Mouse (Mus musculus) embryonic facial prominence, embryonic 14.5 days (tissue): Measurements from ENCODE around the gene Ugt1a10. TPM values are rescaled to one million over a fixed set of nuclear protein-coding genes. Genes with fewer than 3 reads are reported as not detected.
A peak's percentile ranks its signal among the peaks of the same experiment; 100 is the strongest.

ENCODE experiments used
- ATAC-seq: fragments of 200-750 bp; cut with Nextera tagmentation; 2 replicates; pipeline ENCODE4 v1.8.0; 2017; ENCODE audit warnings: low read depth, moderate number of reproducible peaks, moderate TSS enrichment
- DNase-seq: peaks from one replicate; pipeline ENCODE4 v3.0.0-alpha.2; 2015; ENCODE audit warnings: low spot score
- H3K27ac ChIP-seq: fragments of 300-500 bp; sonication (generic); replicated peaks from 2 replicates; pipeline ENCODE4 v1.5.1; 2014; ENCODE audit warnings: low read depth, mild to moderate bottlenecking, low read length, moderate library complexity
- H3K27me3 ChIP-seq: fragments of 300-500 bp; sonication (generic); replicated peaks from 2 replicates; pipeline ENCODE4 v1.6.1; 2014; ENCODE audit warnings: low read length; ENCODE audit not compliant: control insufficient read depth, insufficient read depth
- H3K36me3 ChIP-seq: fragments of 300-500 bp; sonication (generic); 2 replicates; pipeline ENCODE4 v1.6.1; 2014; ENCODE audit warnings: low read length, mixed read lengths; ENCODE audit not compliant: control insufficient read depth, insufficient read depth
- H3K4me1 ChIP-seq: fragments of 300-500 bp; sonication (generic); 2 replicates; pipeline ENCODE4 v1.6.1; 2014; ENCODE audit warnings: antibody characterized with exemption, low read length; ENCODE audit not compliant: control insufficient read depth, insufficient read depth
- H3K4me2 ChIP-seq: fragments of 300-500 bp; sonication (generic); 2 replicates; pipeline ENCODE4 v1.6.1; 2014; ENCODE audit warnings: low read depth, mild to moderate bottlenecking, low read length, moderate library complexity, mixed read lengths
- H3K4me3 ChIP-seq: fragments of 300-500 bp; sonication (generic); 2 replicates; pipeline ENCODE4 v1.5.1; 2014; ENCODE audit warnings: low read depth, mild to moderate bottlenecking, low read length
- H3K9ac ChIP-seq: fragments of 300-500 bp; sonication (generic); 2 replicates; pipeline ENCODE4 v1.6.1; 2014; ENCODE audit warnings: low read depth, mild to moderate bottlenecking, low read length, moderate library complexity, mixed read lengths
- H3K9me3 ChIP-seq: fragments of 300-500 bp; sonication (generic); 2 replicates; pipeline ENCODE4 v1.6.1; 2016; ENCODE audit warnings: low read length; ENCODE audit not compliant: control insufficient read depth
- WGBS: fragments of 180-500 bp; shearing (Covaris S2); extraction: QIAGEN DNeasy Blood & Tissue Kit; methylation state at CpG from one replicate; pipeline ENCODE4 v1.1.7; 2014; 5-methylcytosine and 5-hydroxymethylcytosine counted together
- polyA plus RNA-seq: library from polyadenylated mRNA; unstranded; fragments of >200 nt; fragmentation: Nextera tagmentation; extraction: Ambion mirVana; gene quantifications from 2 replicates; pipeline ENCODE4 v1.2.1, GENCODE M21; 2014

Gene Ugt1a10
- polyA plus RNA-seq, 1 experiment from 2014 or later: not detected

GRCm38 (mm10) chr1:88186325-88186935, 131.2 kb downstream of the Ugt1a10 start:
- no peak for ATAC-seq
- Histone ChIP-seq H3K36me3 (no peaks in the 10 kb centered on the region), H3K4me2 (no peak overlapping the region), H3K27ac (no peak overlapping the region), H3K9me3 (0 out of 2 replicates have a peak, but pooled peaks cover 3% of the 10 kb centered on the region), H3K27me3 (no peaks in the 10 kb centered on the region), H3K9ac (no peak overlapping the region), H3K4me3 (no peak overlapping the region), H3K4me1 (no peaks in the 10 kb centered on the region)
- WGBS: 85% methylated on average over 5 of the region's 5 CpGs
- no peak for DNase-seq

GRCm38 (mm10) chr1:88192136-88192535, 136.9 kb downstream of the Ugt1a10 start:
- WGBS: 83% methylated on average over 3 of the region's 3 CpGs

GRCm38 (mm10) chr1:88195687-88196086, 140.5 kb downstream of the Ugt1a10 start:
- no peaks in the 10 kb centered on the region for H3K4me1 ChIP-seq
- no peak overlapping the region for H3K4me2 ChIP-seq
- no peaks in the 10 kb centered on the region for H3K36me3 ChIP-seq
- WGBS: 91% methylated on average over 1 of the region's 1 CpGs
- no peak overlapping the region for H3K4me3 ChIP-seq
- H3K9me3 ChIP-seq: no peaks in the 10 kb centered on the region
- no peak for ATAC-seq
- DNase-seq: no peak
- H3K9ac ChIP-seq: no peak overlapping the region
- no peaks in the 10 kb centered on the region for H3K27me3 ChIP-seq
- no peak overlapping the region for H3K27ac ChIP-seq

More at GRCm38 (mm10) chr1:88192136-88192535, 136.9 kb downstream of the Ugt1a10 start:
- no peak overlapping the region for H3K4me3 ChIP-seq
- no peaks in the 10 kb centered on the region for H3K4me1 ChIP-seq
- no peak for DNase-seq
- no peaks in the 10 kb centered on the region for H3K36me3 ChIP-seq
- H3K9me3 ChIP-seq: 0 out of 2 replicates have a peak, but pooled peaks cover 3% of the 10 kb centered on the region
- ATAC-seq: no peak
- no peaks in the 10 kb centered on the region for H3K27me3 ChIP-seq
- H3K9ac ChIP-seq: no peak overlapping the region
- no peak overlapping the region for H3K4me2 ChIP-seq
- H3K27ac ChIP-seq: no peak overlapping the region

- DNase-seq: no peak
- Histone ChIP-seq H3K4me1 (no peaks in the 10 kb centered on the region), H3K9me3 (no peaks in the 10 kb centered on the region), H3K36me3 (no peaks in the 10 kb centered on the region), H3K4me3 (no peak overlapping the region), H3K27me3 (no peaks in the 10 kb centered on the region), H3K9ac (no peak overlapping the region), H3K27ac (no peak overlapping the region), H3K4me2 (no peak overlapping the region)
- WGBS: 62% methylated on average over 3 of the region's 3 CpGs
- no peak for ATAC-seq
Observed at GRCm38 (mm10) chr1:88197443-88197842, 142.3 kb downstream of the Ugt1a10 start.

- WGBS: 42% methylated on average over 2 of the region's 2 CpGs
- Histone ChIP-seq H3K27me3 (no peaks in the 10 kb centered on the region), H3K9ac (no peak overlapping the region), H3K27ac (no peak overlapping the region), H3K4me2 (no peak overlapping the region), H3K36me3 (no peaks in the 10 kb centered on the region), H3K4me1 (no peaks in the 10 kb centered on the region; the same call in 1 of the 2 replicates), H3K9me3 (peaks cover 16% of the 10 kb centered on the region), H3K4me3 (no peak overlapping the region)
- ATAC-seq: no peak
- DNase-seq: no peak
Observed at GRCm38 (mm10) chr1:88199996-88200395, 144.8 kb downstream of the Ugt1a10 start.

- DNase-seq: no peak
- WGBS: 82% methylated on average over 7 of the region's 7 CpGs
- Histone ChIP-seq H3K4me3 (no peak within 1 kb of the TSS), H3K4me2 (no peak within 1 kb of the TSS), H3K9ac (no peak within 1 kb of the TSS), H3K27ac (no peak within 1 kb of the TSS), H3K27me3 (no peaks in the 10 kb centered on the region), H3K4me1 (no peaks in the 10 kb centered on the region; the same call in 1 of the 2 replicates), H3K9me3 (peaks cover 17% of the 10 kb centered on the region), H3K36me3 (no peaks in the 10 kb centered on the region)
- no peak for ATAC-seq
Observed at GRCm38 (mm10) chr1:88200456-88200855, 145.3 kb downstream of the Ugt1a10 start, which contains the start of gene Ugt1a2. TSS of gene Ugt1a2 (plus strand) at chr1:88200601.

GRCm38 (mm10) chr1:88205294-88205922, 150.2 kb downstream of the Ugt1a10 start, which contains the start of gene Dnajb3:
TSS of gene Dnajb3 (minus strand) at chr1:88205782.
- Histone ChIP-seq H3K4me2 (peak within 1 kb of the TSS; percentile 77), H3K4me3 (peak within 1 kb of the TSS; percentile 51), H3K4me1 (no peaks in the 10 kb centered on the region; the same call in 1 of the 2 replicates), H3K36me3 (no peaks in the 10 kb centered on the region), H3K9me3 (peaks cover 17% of the 10 kb centered on the region), H3K27ac (no peak within 1 kb of the TSS), H3K27me3 (no peaks in the 10 kb centered on the region), H3K9ac (peak within 1 kb of the TSS; percentile 73)
- peak; percentile 99 for ATAC-seq
- 14% methylated on average over 27 of the region's 62 CpGs for WGBS
- peak; percentile 93 for DNase-seq

- H3K36me3 ChIP-seq: no peaks in the 10 kb centered on the region
- H3K4me2 ChIP-seq: no peak overlapping the region
- no peak overlapping the region for H3K27ac ChIP-seq
- H3K9me3 ChIP-seq: peaks cover 25% of the 10 kb centered on the region
- 77% methylated on average over 2 of the region's 2 CpGs for WGBS
- DNase-seq (no peak), ATAC-seq (no peak)
- no peaks in the 10 kb centered on the region; the same call in 1 of the 2 replicates for H3K4me1 ChIP-seq
- H3K27me3 ChIP-seq: no peaks in the 10 kb centered on the region
- no peak overlapping the region for H3K4me3 ChIP-seq
- H3K9ac ChIP-seq: no peak overlapping the region
Observed at GRCm38 (mm10) chr1:88206843-88207479, 151.8 kb downstream of the Ugt1a10 start.
